Mouse (Mus musculus): ENCODE measurements at regions not wholly inside any gene's neighbourhood (a gene's known extent, or its start where the extent isn't known, plus 50 kb on each side); places are given as distances from the start of the nearest gene placed in this dataset.

DNA sequence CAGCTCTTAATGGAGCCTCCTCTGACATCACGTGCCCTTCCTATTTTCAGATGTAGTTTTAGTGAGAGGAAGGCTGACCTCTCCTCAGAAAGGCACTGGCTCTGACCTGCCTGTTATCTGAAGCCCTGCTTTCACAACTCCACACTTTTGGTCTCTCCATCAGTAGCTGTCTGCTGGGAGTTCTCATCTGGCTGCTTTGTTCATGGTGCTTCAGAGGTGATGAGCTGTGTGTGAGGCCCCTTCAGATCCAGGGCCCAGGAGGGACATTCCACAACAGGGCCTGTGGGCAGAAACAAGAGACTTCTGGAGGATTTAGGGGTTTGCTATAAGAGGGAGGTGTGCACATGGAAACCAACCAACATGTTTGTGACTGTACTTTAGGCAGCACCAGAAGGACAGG lies 50.8 kb upstream of the Fhl2 start:
- Histone ChIP-seq H3K4me1 (ENCODE audit: control insufficient read depth, insufficient read depth, low read length) (no peaks in the 10 kb centered on the region), H3K27ac (ENCODE audit: insufficient read depth, low read length) (no peak overlapping the region), H3K4me3 (ENCODE audit: insufficient read depth, low read length) (no peak overlapping the region)
- TF ChIP-seq POLR2A (IDR thresholded peaks at IDR 0.05; ENCODE audit: low read depth, low read length) (no peak), CTCF (IDR thresholded peaks at IDR 0.05; ENCODE audit: borderline replicate concordance, insufficient read depth, low read length) (no peak)

GRCm38 (mm10) chr1:43250281-43250680 lies 53.5 kb upstream of the Fhl2 start:
- peaks cover 4% of the 10 kb centered on the region; the same call in 1 of the 2 replicates for H3K4me1 ChIP-seq (ENCODE audit: control insufficient read depth, insufficient read depth, low read length)
- H3K4me3 ChIP-seq (ENCODE audit: insufficient read depth, low read length), result no peak overlapping the region
- no peak overlapping the region for H3K27ac ChIP-seq (ENCODE audit: insufficient read depth, low read length)
- TF ChIP-seq POLR2A (IDR thresholded peaks at IDR 0.05; ENCODE audit: low read depth, low read length), result no peak
- TF ChIP-seq CTCF (IDR thresholded peaks at IDR 0.05; ENCODE audit: borderline replicate concordance, insufficient read depth, low read length), result no peak

DNA sequence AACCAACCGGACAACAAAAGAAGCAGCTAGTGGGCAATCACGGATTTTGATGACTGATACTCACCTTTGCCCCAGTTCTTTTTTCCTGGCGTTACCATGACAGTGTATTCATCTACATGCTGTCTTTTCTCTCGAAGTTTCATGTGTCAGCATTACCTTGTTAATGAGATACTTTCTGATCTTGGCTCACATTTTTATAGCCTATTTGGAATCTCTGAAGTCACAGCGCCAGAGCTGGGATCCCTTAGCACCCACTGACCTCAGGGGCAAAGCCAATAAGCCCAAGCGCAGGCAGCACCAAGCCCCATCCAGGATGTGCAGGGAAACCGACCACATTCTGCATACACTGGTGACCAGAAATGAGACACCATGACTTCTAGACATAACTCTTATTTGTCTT lies 54.6 kb upstream of the Fhl2 start:
- Histone ChIP-seq H3K27ac (ENCODE audit: insufficient read depth, low read length) (no peak overlapping the region), H3K4me1 (ENCODE audit: control insufficient read depth, insufficient read depth, low read length) (peaks cover 9% of the 10 kb centered on the region; the same call in 1 of the 2 replicates), H3K4me3 (ENCODE audit: insufficient read depth, low read length) (no peak overlapping the region)
- TF ChIP-seq CTCF (IDR thresholded peaks at IDR 0.05; ENCODE audit: borderline replicate concordance, insufficient read depth, low read length), result no peak
- no peak for TF ChIP-seq POLR2A (IDR thresholded peaks at IDR 0.05; ENCODE audit: low read depth, low read length)

GRCm38 (mm10) chr1:43254129-43254528 lies 57.3 kb upstream of the Fhl2 start:
- Histone ChIP-seq H3K4me3 (ENCODE audit: insufficient read depth, low read length) (no peak overlapping the region), H3K27ac (ENCODE audit: insufficient read depth, low read length) (no peak overlapping the region), H3K4me1 (ENCODE audit: control insufficient read depth, insufficient read depth, low read length) (peaks cover 10% of the 10 kb centered on the region; the same call in 1 of the 2 replicates)
- TF ChIP-seq CTCF (IDR thresholded peaks at IDR 0.05; ENCODE audit: borderline replicate concordance, insufficient read depth, low read length), result no peak
- TF ChIP-seq POLR2A (IDR thresholded peaks at IDR 0.05; ENCODE audit: low read depth, low read length), result no peak

DNA sequence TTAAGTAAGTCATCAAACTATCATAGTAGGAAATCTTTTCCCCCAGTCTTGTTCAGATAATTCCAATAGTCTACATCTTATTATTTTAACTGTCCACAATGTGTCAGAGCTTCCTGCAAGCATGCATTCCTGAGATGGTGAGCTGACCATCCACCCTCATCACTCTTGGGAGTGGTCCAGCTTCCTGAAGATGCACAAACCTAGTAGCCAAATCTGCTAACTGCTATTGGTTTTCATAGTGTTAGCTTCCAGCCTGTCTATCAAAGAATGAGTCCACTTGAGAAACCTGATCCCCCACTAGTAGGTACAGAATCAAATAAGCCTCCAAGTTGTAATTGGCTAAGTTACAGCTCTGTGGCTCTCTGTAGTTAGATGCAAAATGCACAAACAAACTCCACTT lies 59.3 kb upstream of the Fhl2 start:
- H3K4me1 ChIP-seq (ENCODE audit: control insufficient read depth, insufficient read depth, low read length), result peaks cover 10% of the 10 kb centered on the region; the same call in 1 of the 2 replicates
- no peak overlapping the region for H3K4me3 ChIP-seq (ENCODE audit: insufficient read depth, low read length)
- no peak for TF ChIP-seq CTCF (IDR thresholded peaks at IDR 0.05; ENCODE audit: borderline replicate concordance, insufficient read depth, low read length)
- no peak for TF ChIP-seq POLR2A (IDR thresholded peaks at IDR 0.05; ENCODE audit: low read depth, low read length)
- H3K27ac ChIP-seq (ENCODE audit: insufficient read depth, low read length), result peak overlapping the region; percentile 74

DNA sequence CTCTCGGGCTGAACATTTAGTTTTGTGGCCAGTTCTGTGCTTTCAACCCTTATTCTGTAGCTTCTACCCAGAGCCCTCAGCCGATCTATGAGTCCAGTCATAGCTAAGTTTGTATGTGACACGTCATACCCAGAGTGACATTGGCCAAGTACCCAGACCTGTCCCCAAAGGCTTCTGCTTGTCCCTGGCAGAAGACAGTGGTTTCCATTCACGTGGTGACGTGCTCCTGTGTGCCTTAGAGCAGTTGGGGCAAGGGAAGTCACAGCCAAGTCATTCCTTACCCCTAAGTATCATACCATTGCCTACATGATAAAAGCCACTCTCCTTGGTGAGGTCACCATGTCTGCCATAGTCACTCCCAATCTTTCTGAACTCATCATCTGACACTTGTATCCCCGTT lies 61.1 kb upstream of the Fhl2 start:
- peaks cover 10% of the 10 kb centered on the region; the same call in 1 of the 2 replicates for H3K4me1 ChIP-seq (ENCODE audit: control insufficient read depth, insufficient read depth, low read length)
- H3K27ac ChIP-seq (ENCODE audit: insufficient read depth, low read length), result no peak overlapping the region
- H3K4me3 ChIP-seq (ENCODE audit: insufficient read depth, low read length), result no peak overlapping the region
- TF ChIP-seq POLR2A (IDR thresholded peaks at IDR 0.05; ENCODE audit: low read depth, low read length), result no peak

- Histone ChIP-seq H3K27ac (ENCODE audit: insufficient read depth, low read length) (no peak overlapping the region), H3K4me1 (ENCODE audit: control insufficient read depth, insufficient read depth, low read length) (peaks cover 8% of the 10 kb centered on the region; the same call in 1 of the 2 replicates), H3K4me3 (ENCODE audit: insufficient read depth, low read length) (no peak overlapping the region)
- TF ChIP-seq POLR2A (IDR thresholded peaks at IDR 0.05; ENCODE audit: low read depth, low read length), result no peak
- TF ChIP-seq CTCF (IDR thresholded peaks at IDR 0.05; ENCODE audit: borderline replicate concordance, insufficient read depth, low read length), result no peak
Observed at GRCm38 (mm10) chr1:43259841-43260240, 63.1 kb upstream of the Fhl2 start.

- peaks cover 9% of the 10 kb centered on the region; the same call in 1 of the 2 replicates for H3K4me1 ChIP-seq (ENCODE audit: control insufficient read depth, insufficient read depth, low read length)
- TF ChIP-seq POLR2A (IDR thresholded peaks at IDR 0.05; ENCODE audit: low read depth, low read length), result no peak
- no peak for TF ChIP-seq CTCF (IDR thresholded peaks at IDR 0.05; ENCODE audit: borderline replicate concordance, insufficient read depth, low read length)
- no peak overlapping the region for H3K27ac ChIP-seq (ENCODE audit: insufficient read depth, low read length)
- H3K4me3 ChIP-seq (ENCODE audit: insufficient read depth, low read length), result no peak overlapping the region
Observed at GRCm38 (mm10) chr1:43260491-43260890, 63.7 kb upstream of the Fhl2 start.

DNA sequence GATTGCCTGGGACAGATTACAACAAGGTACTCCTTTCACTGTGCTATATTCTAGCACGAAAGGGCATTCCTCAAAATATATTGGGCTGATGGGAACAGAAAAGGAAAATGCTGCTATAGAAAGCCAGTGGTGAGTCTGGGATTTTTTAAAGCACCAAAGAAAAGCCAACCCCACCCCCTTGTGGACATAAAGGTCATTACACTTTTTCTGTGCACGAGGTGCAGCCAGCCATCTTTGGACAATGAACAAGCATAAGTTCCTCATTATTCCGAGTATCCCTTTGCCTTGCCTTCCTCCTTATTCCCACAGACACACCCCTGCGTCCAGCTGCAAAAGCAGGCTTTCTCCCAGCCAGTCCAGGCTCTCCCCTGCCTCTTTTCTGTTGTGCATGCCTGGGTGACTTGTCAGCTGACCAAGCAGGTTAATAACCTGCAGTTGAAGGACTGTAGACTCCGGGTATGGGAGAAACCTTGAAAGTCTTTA lies 67.7 kb upstream of the Fhl2 start:
- Histone ChIP-seq H3K27ac (ENCODE audit: insufficient read depth, low read length) (no peak overlapping the region; the same call in 1 of the 2 replicates), H3K4me3 (ENCODE audit: insufficient read depth, low read length) (no peak overlapping the region)
- no peak for TF ChIP-seq POLR2A (IDR thresholded peaks at IDR 0.05; ENCODE audit: low read depth, low read length)
- no peak for TF ChIP-seq CTCF (IDR thresholded peaks at IDR 0.05; ENCODE audit: borderline replicate concordance, insufficient read depth, low read length)

GRCm38 (mm10) chr1:43265699-43266455 lies 69.1 kb upstream of the Fhl2 start:
- H3K27ac ChIP-seq (ENCODE audit: insufficient read depth, low read length), result no peak overlapping the region

More for the DNA sequence above, 67.7 kb upstream of the Fhl2 start:
- peaks cover 7% of the 10 kb centered on the region; the same call in 1 of the 2 replicates for H3K4me1 ChIP-seq (ENCODE audit: control insufficient read depth, insufficient read depth, low read length)

More at GRCm38 (mm10) chr1:43265699-43266455, 69.1 kb upstream of the Fhl2 start:
- peaks cover 7% of the 10 kb centered on the region; the same call in 1 of the 2 replicates for H3K4me1 ChIP-seq (ENCODE audit: control insufficient read depth, insufficient read depth, low read length)
- TF ChIP-seq POLR2A (IDR thresholded peaks at IDR 0.05; ENCODE audit: low read depth, low read length) (no peak), CTCF (IDR thresholded peaks at IDR 0.05; ENCODE audit: borderline replicate concordance, insufficient read depth, low read length) (no peak)
- H3K4me3 ChIP-seq (ENCODE audit: insufficient read depth, low read length), result no peak overlapping the region

Data from embryonic fibroblast, embryonic 13.5 days (primary cell).